Mouse (Mus musculus) embryonic facial prominence, embryonic 14.5 days (tissue): Measurements from ENCODE around the gene Ace2. TPM values are rescaled to one million over a fixed set of nuclear protein-coding genes. Genes with fewer than 3 reads are reported as not detected.

Experiments
- ATAC-seq: fragments of 200-750 bp; cut with Nextera tagmentation; 2 replicates; pipeline ENCODE4 v1.8.0; 2017; ENCODE audit warnings: low read depth, moderate number of reproducible peaks, moderate TSS enrichment
- DNase-seq: peaks from one replicate; pipeline ENCODE4 v3.0.0-alpha.2; 2015; ENCODE audit warnings: low spot score
- H3K27ac ChIP-seq: fragments of 300-500 bp; sonication (generic); replicated peaks from 2 replicates; pipeline ENCODE4 v1.5.1; 2014; ENCODE audit warnings: low read depth, mild to moderate bottlenecking, low read length, moderate library complexity
- H3K27me3 ChIP-seq: fragments of 300-500 bp; sonication (generic); replicated peaks from 2 replicates; pipeline ENCODE4 v1.6.1; 2014; ENCODE audit warnings: low read length; ENCODE audit not compliant: control insufficient read depth, insufficient read depth
- H3K36me3 ChIP-seq: fragments of 300-500 bp; sonication (generic); 2 replicates; pipeline ENCODE4 v1.6.1; 2014; ENCODE audit warnings: low read length, mixed read lengths; ENCODE audit not compliant: control insufficient read depth, insufficient read depth
- H3K4me1 ChIP-seq: fragments of 300-500 bp; sonication (generic); 2 replicates; pipeline ENCODE4 v1.6.1; 2014; ENCODE audit warnings: antibody characterized with exemption, low read length; ENCODE audit not compliant: control insufficient read depth, insufficient read depth
- H3K4me2 ChIP-seq: fragments of 300-500 bp; sonication (generic); 2 replicates; pipeline ENCODE4 v1.6.1; 2014; ENCODE audit warnings: low read depth, mild to moderate bottlenecking, low read length, moderate library complexity, mixed read lengths
- H3K4me3 ChIP-seq: fragments of 300-500 bp; sonication (generic); 2 replicates; pipeline ENCODE4 v1.5.1; 2014; ENCODE audit warnings: low read depth, mild to moderate bottlenecking, low read length
- H3K9ac ChIP-seq: fragments of 300-500 bp; sonication (generic); 2 replicates; pipeline ENCODE4 v1.6.1; 2014; ENCODE audit warnings: low read depth, mild to moderate bottlenecking, low read length, moderate library complexity, mixed read lengths
- H3K9me3 ChIP-seq: fragments of 300-500 bp; sonication (generic); 2 replicates; pipeline ENCODE4 v1.6.1; 2016; ENCODE audit warnings: low read length; ENCODE audit not compliant: control insufficient read depth
- WGBS: fragments of 180-500 bp; shearing (Covaris S2); extraction: QIAGEN DNeasy Blood & Tissue Kit; methylation state at CpG from one replicate; pipeline ENCODE4 v1.1.7; 2014; 5-methylcytosine and 5-hydroxymethylcytosine counted together
- polyA plus RNA-seq: library from polyadenylated mRNA; unstranded; fragments of >200 nt; fragmentation: Nextera tagmentation; extraction: Ambion mirVana; gene quantifications from 2 replicates; pipeline ENCODE4 v1.2.1, GENCODE M21; 2014

The Ace2 gene
- polyA plus RNA-seq, 1 experiment from 2014 or later: 2.5 TPM

- Histone ChIP-seq H3K36me3 (no peaks in the 10 kb centered on the region), H3K27me3 (peaks cover 14% of the 10 kb centered on the region; the same call in 1 of the 2 replicates), H3K9ac (no peak overlapping the region), H3K4me1 (no peaks in the 10 kb centered on the region), H3K9me3 (no peaks in the 10 kb centered on the region), H3K4me3 (no peak overlapping the region), H3K27ac (no peak overlapping the region), H3K4me2 (no peak overlapping the region)
- 46% methylated on average over 2 of the region's 2 CpGs for WGBS
- no peak for DNase-seq
- ATAC-seq: no peak
Observed at GRCm38 (mm10) chrX:164171034-164171433, 31.9 kb downstream of the Ace2 start.

DNA sequence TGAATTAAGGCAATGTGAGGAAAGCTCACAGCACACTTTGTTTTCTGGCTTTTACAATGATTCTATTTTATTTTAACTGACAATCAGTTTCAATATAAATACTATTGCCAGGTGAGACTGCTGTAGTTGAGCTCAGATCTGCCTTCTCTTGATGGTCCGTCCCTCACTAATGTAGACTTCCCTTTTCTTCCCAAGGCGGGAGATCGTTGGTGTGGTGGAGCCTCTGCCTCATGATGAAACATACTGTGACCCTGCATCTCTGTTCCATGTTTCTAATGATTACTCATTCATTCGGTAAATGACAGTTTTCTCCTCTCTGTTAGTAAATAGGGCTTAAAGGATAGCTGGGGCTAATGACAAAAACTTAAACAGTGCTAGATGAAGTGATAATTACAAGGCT lies 34.7 kb downstream of the Ace2 start:
- 89% methylated on average over 4 of the region's 4 CpGs for WGBS
- Histone ChIP-seq H3K4me1 (no peaks in the 10 kb centered on the region), H3K36me3 (no peaks in the 10 kb centered on the region), H3K9ac (no peak overlapping the region), H3K27ac (no peak overlapping the region), H3K4me2 (no peak overlapping the region), H3K27me3 (peaks cover 13% of the 10 kb centered on the region; the same call in 1 of the 2 replicates), H3K4me3 (no peak overlapping the region), H3K9me3 (no peaks in the 10 kb centered on the region)
- DNase-seq: no peak
- ATAC-seq: no peak

- DNase-seq (no peak), ATAC-seq (no peak)
- Histone ChIP-seq H3K4me3 (no peak overlapping the region), H3K9me3 (no peaks in the 10 kb centered on the region), H3K36me3 (no peaks in the 10 kb centered on the region), H3K4me2 (no peak overlapping the region), H3K9ac (no peak overlapping the region), H3K27me3 (peaks cover 13% of the 10 kb centered on the region; the same call in 1 of the 2 replicates), H3K4me1 (no peaks in the 10 kb centered on the region), H3K27ac (no peak overlapping the region)
- 74% methylated on average over 1 of the region's 1 CpGs for WGBS
Observed at GRCm38 (mm10) chrX:164175311-164175710, 36.2 kb downstream of the Ace2 start.

GRCm38 (mm10) chrX:164175780-164176179 lies 36.6 kb downstream of the Ace2 start:
- no peaks in the 10 kb centered on the region for H3K4me1 ChIP-seq
- DNase-seq: no peak
- H3K9me3 ChIP-seq: no peaks in the 10 kb centered on the region
- H3K27me3 ChIP-seq: peaks cover 13% of the 10 kb centered on the region; the same call in 1 of the 2 replicates
- ATAC-seq: no peak
- WGBS: 49% methylated on average over 2 of the region's 2 CpGs
- H3K9ac ChIP-seq: no peak overlapping the region
- H3K27ac ChIP-seq: no peak overlapping the region
- H3K4me2 ChIP-seq: no peak overlapping the region
- no peaks in the 10 kb centered on the region for H3K36me3 ChIP-seq
- H3K4me3 ChIP-seq: no peak overlapping the region

- ATAC-seq (no peak), DNase-seq (no peak)
- Histone ChIP-seq H3K4me1 (no peaks in the 10 kb centered on the region), H3K4me2 (no peak overlapping the region), H3K36me3 (no peaks in the 10 kb centered on the region), H3K9me3 (no peaks in the 10 kb centered on the region), H3K27me3 (peaks cover 10% of the 10 kb centered on the region; the same call in 1 of the 2 replicates), H3K27ac (no peak overlapping the region), H3K9ac (no peak overlapping the region), H3K4me3 (no peak overlapping the region)
- 83% methylated on average over 2 of the region's 2 CpGs for WGBS
Observed at GRCm38 (mm10) chrX:164178856-164179255, 39.7 kb downstream of the Ace2 start.

- Histone ChIP-seq H3K4me3 (no peak overlapping the region), H3K4me1 (no peaks in the 10 kb centered on the region), H3K36me3 (no peaks in the 10 kb centered on the region), H3K9ac (no peak overlapping the region), H3K27me3 (peaks cover 10% of the 10 kb centered on the region; the same call in 1 of the 2 replicates), H3K27ac (no peak overlapping the region), H3K4me2 (no peak overlapping the region), H3K9me3 (no peaks in the 10 kb centered on the region)
- ATAC-seq: no peak
- peak; percentile 41 for DNase-seq
- 10% methylated on average over 3 of the region's 3 CpGs for WGBS
Observed at GRCm38 (mm10) chrX:164179746-164180145, 40.6 kb downstream of the Ace2 start.

- DNase-seq (peak; percentile 70), ATAC-seq (no peak)
- Histone ChIP-seq H3K36me3 (no peaks in the 10 kb centered on the region), H3K9ac (no peak overlapping the region), H3K27me3 (peaks cover under 1% of the 10 kb centered on the region), H3K27ac (no peak overlapping the region), H3K4me1 (no peaks in the 10 kb centered on the region), H3K9me3 (no peaks in the 10 kb centered on the region), H3K4me3 (no peak overlapping the region), H3K4me2 (no peak overlapping the region)
- 35% methylated on average over 3 of the region's 3 CpGs for WGBS
Observed at GRCm38 (mm10) chrX:164183844-164184243, 44.7 kb downstream of the Ace2 start.

DNA sequence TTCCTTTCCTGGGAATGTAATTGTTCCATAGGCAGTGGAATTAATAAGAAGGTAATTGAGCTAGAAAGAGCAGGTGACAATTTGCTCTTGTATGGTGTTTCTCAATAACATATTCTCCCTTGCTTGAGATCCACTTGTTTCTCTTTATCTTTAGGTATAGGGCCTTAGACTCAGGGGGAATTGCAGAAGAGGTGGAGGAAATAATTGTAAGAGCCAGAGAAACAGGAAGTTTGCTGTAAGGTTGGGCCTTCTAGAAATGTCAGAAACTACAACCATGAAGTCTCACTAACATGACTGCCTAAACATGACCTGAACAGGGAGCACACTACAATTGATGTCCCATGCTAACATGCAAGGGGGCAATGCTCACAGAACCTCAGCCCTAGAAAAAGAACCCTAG lies 50.7 kb downstream of the Ace2 start:
- ATAC-seq (no peak), DNase-seq (no peak)
- no peak overlapping the region for H3K4me2 ChIP-seq
- H3K27me3 ChIP-seq: no peaks in the 10 kb centered on the region; the same call in 1 of the 2 replicates
- H3K27ac ChIP-seq: no peak overlapping the region
- no peak overlapping the region for H3K4me3 ChIP-seq
- H3K4me1 ChIP-seq: no peaks in the 10 kb centered on the region
- no peaks in the 10 kb centered on the region for H3K36me3 ChIP-seq
- H3K9ac ChIP-seq: no peak overlapping the region
- H3K9me3 ChIP-seq: no peaks in the 10 kb centered on the region

- DNase-seq (no peak), ATAC-seq (no peak)
- Histone ChIP-seq H3K36me3 (no peaks in the 10 kb centered on the region), H3K4me2 (no peak overlapping the region), H3K9me3 (no peaks in the 10 kb centered on the region), H3K27ac (no peak overlapping the region), H3K9ac (no peak overlapping the region), H3K27me3 (no peaks in the 10 kb centered on the region; the same call in 1 of the 2 replicates), H3K4me1 (no peaks in the 10 kb centered on the region), H3K4me3 (no peak overlapping the region)
- 86% methylated on average over 2 of the region's 2 CpGs for WGBS
Observed at GRCm38 (mm10) chrX:164197679-164198078, 58.5 kb downstream of the Ace2 start.
